ENCODE assay signal across 8 mouse cellular contexts in the genomic region with DNA sequence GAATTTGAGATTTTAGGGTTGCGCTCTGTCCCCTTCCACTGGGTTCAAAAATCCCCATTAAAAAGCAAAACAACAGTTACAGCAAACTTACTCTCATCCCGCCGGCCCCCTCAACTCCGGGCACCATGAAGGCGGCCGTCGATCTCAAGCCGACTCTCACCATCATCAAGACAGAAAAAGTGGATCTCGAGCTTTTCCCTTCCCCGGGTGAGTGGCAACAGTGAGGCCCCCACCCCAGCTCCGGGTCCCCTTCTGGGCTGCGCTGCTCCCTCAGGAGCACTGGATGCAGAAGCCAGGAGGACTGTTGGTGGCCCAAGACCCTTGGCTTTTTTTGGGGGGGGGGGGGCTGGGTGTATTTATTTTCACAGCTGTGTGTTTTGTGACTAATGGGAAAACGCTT.
DNase-seq lines count a peak whose midpoint lies in the region; ATAC-seq and TF ChIP-seq lines count a peak whose summit lies in the region.

No protein-coding gene starts in this region.

- intact Hi-C loops in gastrocnemius, adult 2 months (cut with DNase I) = loop anchor here (1.0 to 5.0 kb wide), 2 partner anchors 91 to 241 kb away; no protein-coding TSS in a partner anchor

- TF ChIP-seq POLR2A in thymus, adult 2 months (IDR thresholded peaks at IDR 0.05; ENCODE audit: control insufficient read depth, extremely low read depth, insufficient read depth, low read length, poor library complexity) = no peak

- no peak for TF ChIP-seq CTCF in gastrocnemius, adult 2 months (IDR thresholded peaks at IDR 0.05)
- TF ChIP-seq CTCF in thymus, adult 2 months (IDR thresholded peaks at IDR 0.05; ENCODE audit: borderline replicate concordance, control insufficient read depth, extremely low read depth, insufficient read depth, low read length, poor library complexity) = no peak

- WGBS in thymus, adult 2 months = under 1% methylated on average over 13 of the region's 13 CpGs
- 4% methylated on average over 13 of the region's 13 CpGs for WGBS in liver, embryonic 13.5 days (ENCODE audit: insufficient replicate concordance)

- H3K4me3 ChIP-seq in gastrocnemius, adult 2 months = peak overlapping the region; percentile 95
- peak overlapping the region; percentile 86 for H3K4me3 ChIP-seq in thymus, adult 2 months (ENCODE audit: control insufficient read depth, insufficient read depth, low read length)
- H3K4me3 ChIP-seq in liver, embryonic 13.5 days (replicated peaks) = peak overlapping the region; percentile 70

- H3K27ac ChIP-seq in gastrocnemius, adult 2 months = peak overlapping the region; percentile 96
- peak overlapping the region; percentile 89 for H3K27ac ChIP-seq in thymus, adult 2 months (ENCODE audit: control insufficient read depth, insufficient read depth, low read length)
- peak overlapping the region; percentile 55 for H3K27ac ChIP-seq in liver, embryonic 13.5 days

- no peaks in the 10 kb centered on the region for H3K27me3 ChIP-seq in thymus, adult 2 months (ENCODE audit: control insufficient read depth, insufficient read depth, low read length)
- peaks cover 22% of the 10 kb centered on the region for H3K27me3 ChIP-seq in liver, embryonic 13.5 days

- peaks cover 9% of the 10 kb centered on the region for H3K4me1 ChIP-seq in thymus, adult 2 months (replicated peaks; ENCODE audit: control insufficient read depth, insufficient read depth, low read length)
- peaks cover 18% of the 10 kb centered on the region for H3K4me1 ChIP-seq in liver, embryonic 13.5 days (replicated peaks)

- DNase-seq in gastrocnemius, adult 2 months = peak; percentile 47
- DNase-seq in gastrocnemius, adult 18-20 months (ENCODE audit: low spot score) = no peak
- peak; percentile 29 for DNase-seq in thymus, adult 2 months
- DNase-seq in thymus, postnatal 36 days = no peak
- no peak for DNase-seq in liver, embryonic 13.5 days
- no peak for DNase-seq in layer of hippocampus, adult 8-10 months (ENCODE audit: low spot score in 2 of 2)
- no peak for DNase-seq in retina, embryonic 14.5 days (ENCODE audit: low spot score)

- ATAC-seq in liver, embryonic 13.5 days (ENCODE audit: low read depth) = peak; percentile 3; the same call in 1 of the 2 replicates
- ATAC-seq in cerebellum, adult (ENCODE audit: insufficient number of reproducible peaks, low FRiP score, low TSS enrichment) = no peak

- H3K36me3 ChIP-seq in thymus, adult 2 months (ENCODE audit: control insufficient read depth, insufficient read depth, low read length) = peaks cover 28% of the 10 kb centered on the region
- H3K36me3 ChIP-seq in liver, embryonic 13.5 days = no peaks in the 10 kb centered on the region

- peak overlapping the region; percentile 86 for H3K4me2 ChIP-seq in liver, embryonic 13.5 days

- peak overlapping the region; percentile 74 for H3K9ac ChIP-seq in liver, embryonic 13.5 days

- no peaks in the 10 kb centered on the region for H3K9me3 ChIP-seq in liver, embryonic 13.5 days (replicated peaks)

Comparison
In these comparisons a context has a peak if more than half of its experiments do, and no peak if none do; other contexts are left out.
1. DNase-seq: peak in gastrocnemius, adult 2 months (single experiment) and thymus, adult 2 months (single experiment); none in gastrocnemius, adult 18-20 months (single experiment), thymus, postnatal 36 days (0 of 2), liver, embryonic 13.5 days (single experiment), layer of hippocampus, adult 8-10 months (0 of 2) and retina, embryonic 14.5 days (single experiment).
2. Peak in every context shown above with its lines, with median percentiles within 50 percentile points of each other: H3K27ac ChIP-seq and H3K4me3 ChIP-seq.